Mouse (Mus musculus) embryo, embryonic 11 days (tissue): ENCODE measurements around the gene Shisal2a.
A peak's percentile ranks its signal among the peaks of the same experiment; 100 is the strongest.

Experiments used
- DNase-seq: peaks from one replicate; pipeline ENCODE4 v3.0.0-alpha.2; 2015

The Shisal2a gene

GRCm38 (mm10) chr4:108336765-108337164 is 46.4 kb downstream of the Shisal2a start:
- no peak for DNase-seq

- DNase-seq = no peak
These were observed 47.7 kb downstream of the Shisal2a start for GRCm38 (mm10) chr4:108335413-108335812.

DNA sequence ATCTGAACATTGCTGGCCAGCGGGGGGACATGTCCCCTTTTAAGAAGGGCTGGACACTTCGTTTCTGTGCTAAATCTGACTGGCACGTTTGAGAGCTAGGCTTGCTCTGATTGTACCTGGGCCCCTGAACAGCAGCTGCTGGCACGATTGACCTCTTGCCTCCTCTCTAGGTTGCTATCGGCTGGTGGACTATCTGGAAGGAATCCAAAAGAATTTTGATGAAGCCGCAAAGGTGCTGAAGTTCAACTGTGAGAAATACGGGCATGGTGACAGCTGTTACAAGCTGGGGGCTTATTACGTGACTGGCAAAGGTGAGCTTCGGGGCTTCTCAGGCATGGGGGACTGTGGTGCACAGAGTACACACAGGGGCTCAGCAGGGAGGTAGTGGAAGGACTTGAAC is 51.1 kb downstream of the Shisal2a start:
- no peak for DNase-seq

- no peak for DNase-seq
These were observed 53.3 kb downstream of the Shisal2a start for GRCm38 (mm10) chr4:108329840-108330239.

DNA sequence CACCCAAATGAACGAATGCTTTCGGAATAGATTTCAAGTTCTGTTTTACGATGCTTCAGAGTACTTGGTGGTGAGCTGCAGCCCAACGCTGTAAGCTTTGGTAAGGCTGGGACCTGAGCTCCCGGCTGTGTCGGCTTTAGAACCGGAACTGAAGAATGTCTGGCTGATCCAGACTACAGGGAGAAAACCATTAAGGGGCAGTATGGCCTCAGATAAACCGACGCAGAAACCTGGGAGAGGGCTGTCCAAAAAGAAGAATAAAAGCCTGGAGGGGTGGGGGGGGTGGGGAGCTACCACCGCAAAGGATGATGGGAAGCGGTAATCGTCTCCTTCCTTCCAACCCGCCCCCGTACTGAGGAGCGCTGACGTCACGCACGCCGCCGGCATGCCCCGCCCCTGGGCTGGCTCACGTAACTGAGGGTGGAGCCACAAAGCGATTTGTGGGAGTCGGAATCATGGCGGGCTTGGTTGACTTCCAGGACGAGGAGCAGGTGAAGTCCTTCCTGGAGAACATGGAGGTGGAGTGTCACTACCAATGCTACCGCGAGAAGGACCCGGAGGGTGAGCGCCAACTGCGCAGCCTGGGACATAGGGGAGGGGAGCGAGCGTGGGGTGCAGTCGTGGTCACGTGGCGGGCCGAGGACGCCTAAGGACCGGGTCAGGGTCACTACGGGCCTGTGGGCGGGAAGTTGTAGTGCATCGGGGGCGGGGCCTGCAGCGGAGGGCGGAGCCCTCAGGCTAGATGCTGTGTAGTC is 55.2 kb downstream of the Shisal2a start, which contains the start of gene Coa7:
TSS of gene Coa7 (plus strand) at position 411 of the 755 bp plus-strand sequence.
- peak; percentile 98 for DNase-seq

DNA sequence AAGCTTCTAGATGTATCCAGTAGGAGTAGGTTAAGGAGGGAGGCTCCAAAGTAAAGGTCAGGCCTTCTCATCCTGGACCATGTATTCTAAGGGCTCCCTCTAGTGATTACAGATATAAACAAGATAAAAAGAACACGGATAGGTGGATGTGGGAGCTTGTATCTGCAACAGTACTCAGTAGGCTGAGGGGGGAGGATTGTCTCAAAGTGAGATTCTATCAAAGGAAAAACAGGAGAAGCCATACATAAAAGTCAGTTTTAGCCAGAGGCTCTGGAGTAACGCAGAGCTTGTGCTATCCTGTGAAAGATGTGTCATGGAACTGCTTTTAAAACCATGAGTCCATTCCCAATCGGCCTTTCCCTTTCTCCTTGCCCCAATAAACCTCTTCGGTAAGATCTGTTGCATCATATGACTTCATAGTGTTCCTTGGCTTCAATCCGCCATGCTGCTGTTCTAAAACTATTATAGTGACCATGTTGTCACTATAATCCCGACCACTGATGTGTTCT is 56.0 kb downstream of the Shisal2a start:
- peak; percentile 59 for DNase-seq

DNA sequence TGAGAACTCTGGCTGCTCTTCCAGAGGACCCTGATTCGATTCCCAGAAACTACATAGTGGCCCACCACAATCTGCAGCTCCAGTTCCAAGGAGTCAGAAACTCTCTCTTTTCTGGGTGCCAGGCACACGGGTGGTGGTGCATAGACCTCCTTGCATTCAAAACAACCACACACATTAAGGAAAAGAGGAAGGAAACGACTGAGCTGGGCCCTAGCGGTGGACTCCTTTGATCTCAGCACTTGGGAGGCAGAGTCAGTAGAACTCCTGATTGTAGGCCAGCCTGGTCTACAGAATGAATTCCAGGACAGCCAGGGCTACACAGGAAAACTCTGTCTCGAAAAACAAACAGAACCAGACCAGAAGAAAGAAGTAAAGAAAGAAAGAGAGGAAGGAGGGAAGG is 59.6 kb downstream of the Shisal2a start:
- DNase-seq = no peak

GRCm38 (mm10) chr4:108320627-108321380 is 62.3 kb downstream of the Shisal2a start:
- no peak for DNase-seq

DNA sequence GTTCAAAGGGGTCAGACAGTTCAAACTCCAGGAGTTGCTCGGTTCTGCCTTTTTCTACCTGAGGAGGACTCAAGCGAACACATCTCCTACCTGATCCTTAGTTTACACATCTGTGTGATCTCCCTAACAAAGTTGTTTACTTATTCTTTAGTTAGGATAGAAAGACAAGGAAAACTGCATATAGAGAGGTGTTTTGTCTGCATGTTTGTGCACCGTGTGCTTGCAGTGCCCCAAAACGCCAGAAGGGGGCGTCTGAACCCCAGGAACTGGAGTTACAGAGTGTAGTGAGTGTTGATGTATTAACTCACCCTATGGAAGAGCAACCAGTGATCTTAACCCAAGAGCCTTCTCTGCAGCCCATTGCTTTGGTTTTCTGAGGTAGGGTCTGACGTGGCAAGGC is 63.4 kb downstream of the Shisal2a start:
- DNase-seq = no peak

GRCm38 (mm10) chr4:108318649-108319615 is 64.2 kb downstream of the Shisal2a start:
- no peak for DNase-seq
